Mouse (Mus musculus): ENCODE measurements around the gene Fam25c.
"Not testable (repeated sequence)": the region's sequence is repeated elsewhere in the genome, so short reads cannot be mapped to it uniquely, and the experiment has no call there.

The Fam25c gene

DNA sequence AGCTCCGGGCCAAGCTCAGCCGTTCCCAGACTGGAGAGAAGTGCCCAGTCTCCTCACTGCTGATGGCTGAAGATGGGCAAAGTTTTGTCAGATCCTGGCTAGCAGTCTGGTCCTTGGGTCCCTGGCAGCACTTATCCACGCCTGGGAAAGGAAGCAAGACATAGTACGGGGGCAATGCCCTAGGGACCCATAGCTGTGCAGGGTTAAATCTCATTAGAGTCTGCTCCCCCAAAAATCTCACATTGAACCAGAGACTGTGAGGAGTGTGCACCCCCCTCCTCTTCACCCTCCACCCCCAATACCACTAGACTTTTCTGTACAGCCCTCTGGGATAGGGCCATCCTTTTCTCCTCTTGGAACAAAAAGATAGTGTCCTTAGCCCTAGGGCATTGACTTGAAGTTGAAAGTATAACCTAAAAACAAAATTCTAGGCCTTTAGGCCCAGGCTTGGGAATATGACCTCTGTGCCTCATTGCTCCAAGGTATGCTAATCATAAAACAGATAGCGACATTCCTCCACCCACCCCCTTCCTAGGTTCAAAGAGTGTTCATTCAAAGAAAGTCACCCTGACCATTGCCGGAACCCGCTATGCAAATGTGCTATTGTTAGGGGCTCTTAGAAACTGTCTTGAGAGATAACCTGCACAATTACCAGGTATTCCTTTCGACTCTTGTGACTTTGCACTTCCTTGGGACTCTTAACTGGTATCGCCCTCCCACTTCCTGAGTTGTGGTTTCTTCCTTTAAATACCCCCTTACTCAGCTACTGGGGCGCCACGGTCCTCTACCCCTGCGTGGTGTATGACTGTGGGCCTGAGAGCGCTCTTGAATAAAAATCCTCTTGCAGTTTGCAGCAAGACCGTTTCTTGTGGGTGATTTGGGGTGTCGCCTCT, 9.3 kb upstream of the Fam25c start:
- not testable (repeated sequence) for DNase-seq (ENCODE audit: inconsistent age in 2 of 2, low spot score in 1 of 2)

DNA sequence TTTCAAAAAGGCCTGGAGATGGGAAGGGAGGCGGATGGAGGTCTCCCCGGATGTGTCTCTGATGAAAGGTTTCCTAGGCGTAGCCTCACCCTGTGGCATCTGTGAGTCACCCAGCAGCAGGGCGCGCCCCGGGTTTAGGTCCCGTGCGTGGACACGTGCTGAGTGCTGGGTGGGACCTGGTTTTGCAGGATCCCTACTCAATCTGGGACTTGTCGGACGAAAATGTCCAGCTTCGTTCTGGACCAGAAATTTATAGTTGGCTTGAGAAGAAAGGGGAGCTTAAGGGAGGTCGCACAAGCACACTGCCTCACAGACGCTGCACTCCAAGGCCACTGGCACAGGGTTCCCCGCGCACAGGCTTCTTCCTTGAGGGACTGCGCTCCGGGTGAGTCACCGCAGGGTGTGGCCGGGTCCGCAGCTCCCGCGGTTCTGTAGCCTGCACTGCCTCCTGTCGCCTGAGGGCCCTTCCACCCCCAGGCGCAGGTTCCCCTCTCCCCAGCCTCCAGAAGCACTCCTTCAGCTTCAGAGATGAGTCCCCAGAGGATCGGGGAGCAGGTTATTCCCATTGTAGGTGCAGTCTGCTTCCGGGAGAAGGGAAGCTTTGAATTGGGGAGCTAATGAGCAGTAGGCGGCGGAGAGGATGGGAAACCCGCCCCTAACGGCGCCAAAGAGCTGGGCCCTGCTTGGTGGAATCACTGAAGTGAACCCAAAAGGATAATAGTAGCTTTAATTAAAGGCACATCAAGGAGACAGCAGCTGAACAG, 8.4 kb upstream of the Fam25c start:
- DNase-seq (ENCODE audit: inconsistent age in 2 of 2, low spot score in 1 of 2), result peak; percentile 91 to 97

DNA sequence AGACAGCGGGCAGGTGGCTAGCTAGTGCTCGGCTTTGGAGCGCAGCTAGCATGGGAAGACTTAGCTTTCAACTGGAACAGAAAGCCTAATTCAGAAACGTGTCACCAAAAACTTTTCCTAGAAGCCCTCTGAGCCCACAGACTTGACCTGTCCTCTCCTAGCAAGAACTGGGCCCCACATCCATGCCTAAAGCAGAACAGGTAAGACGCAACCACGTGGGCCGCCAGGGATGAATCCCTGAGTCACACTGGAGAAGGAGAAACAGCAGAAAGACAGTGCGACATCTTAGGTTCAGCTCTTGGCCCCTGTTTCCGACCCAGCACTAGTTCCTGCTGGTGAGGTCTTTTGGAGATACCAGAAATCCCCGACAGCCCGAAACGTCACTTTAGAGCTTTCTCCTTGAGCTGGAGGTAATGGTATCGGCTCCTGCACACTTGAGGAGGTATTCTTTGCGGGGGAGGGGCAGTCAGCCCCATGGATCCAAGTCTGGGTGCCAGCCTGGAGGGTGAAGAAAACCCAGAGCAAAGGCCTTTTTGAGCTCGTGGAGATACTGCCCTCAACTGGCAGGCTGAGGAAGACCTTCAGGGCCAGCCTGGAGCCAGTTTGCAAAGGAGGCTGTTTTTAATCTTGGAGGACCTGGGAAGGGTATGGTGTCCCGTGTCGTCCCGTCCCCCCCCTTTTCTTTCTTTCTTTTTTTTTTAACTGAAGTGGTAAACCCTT, 7.7 kb upstream of the Fam25c start:
- DNase-seq (ENCODE audit: inconsistent age in 2 of 2, low spot score in 1 of 2), result peak; percentile 87 to 94

GRCm38 (mm10) chr14:34362135-34362534, 6.9 kb upstream of the Fam25c start:
- DNase-seq (ENCODE audit: inconsistent age in 2 of 2, low spot score in 1 of 2), result no peak

- no peak for DNase-seq (ENCODE audit: inconsistent age in 2 of 2, low spot score in 1 of 2)
These were observed 5.0 kb upstream of the Fam25c start for GRCm38 (mm10) chr14:34360251-34360650.

DNA sequence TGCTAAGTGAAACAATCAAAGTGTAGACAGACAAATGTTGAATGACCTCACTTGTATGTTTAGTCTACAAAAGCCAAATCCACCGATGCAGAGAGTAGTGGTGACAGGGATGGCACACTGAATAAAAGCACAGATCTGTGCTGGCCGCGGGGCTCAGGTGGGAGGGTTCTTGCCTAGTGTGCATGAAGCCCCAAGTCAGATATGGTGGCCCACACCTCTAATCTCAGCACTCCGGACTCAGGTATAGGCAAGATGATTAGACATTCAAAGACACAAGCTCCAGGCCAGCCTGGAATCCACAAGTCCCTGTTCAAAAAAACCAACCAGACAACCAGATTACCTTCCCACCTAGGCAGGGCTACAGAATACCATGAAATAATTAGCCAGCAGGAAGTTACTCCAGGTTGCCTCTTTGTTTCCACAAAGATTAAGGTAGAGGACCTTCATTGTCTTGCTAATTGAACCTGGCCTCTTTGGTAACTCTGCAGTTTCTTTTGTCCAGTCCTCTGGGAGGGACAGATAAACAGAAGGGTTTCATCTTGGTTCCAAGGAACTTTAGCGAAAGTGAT, 4.5 kb upstream of the Fam25c start:
- no peak for DNase-seq (ENCODE audit: inconsistent age in 2 of 2, low spot score in 1 of 2)

- no peak for DNase-seq (ENCODE audit: inconsistent age in 2 of 2, low spot score in 1 of 2)
These were observed 2.6 kb upstream of the Fam25c start for GRCm38 (mm10) chr14:34357671-34358455.

DNA sequence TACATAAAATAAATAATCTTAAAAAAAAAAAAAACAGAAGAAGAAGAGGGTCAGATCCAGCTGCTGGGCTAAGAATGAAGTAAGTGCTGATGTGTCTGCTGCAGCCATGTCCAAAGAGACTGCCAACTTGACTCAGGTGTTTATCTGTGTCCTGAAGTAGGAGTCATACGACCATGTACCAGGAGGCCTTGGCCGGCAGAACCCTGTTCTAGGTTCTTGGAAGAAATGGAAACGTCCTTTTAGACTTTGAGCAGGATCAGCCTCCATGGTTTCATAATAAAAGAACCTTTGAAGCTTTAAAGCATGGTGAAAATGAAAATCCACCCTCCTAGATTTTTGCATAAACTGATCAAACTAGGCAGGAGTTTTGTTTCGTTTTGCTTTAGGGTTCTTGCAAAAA, 777 bp downstream of the Fam25c start:
- DNase-seq (ENCODE audit: inconsistent age in 2 of 2, low spot score in 1 of 2), result no peak

DNA sequence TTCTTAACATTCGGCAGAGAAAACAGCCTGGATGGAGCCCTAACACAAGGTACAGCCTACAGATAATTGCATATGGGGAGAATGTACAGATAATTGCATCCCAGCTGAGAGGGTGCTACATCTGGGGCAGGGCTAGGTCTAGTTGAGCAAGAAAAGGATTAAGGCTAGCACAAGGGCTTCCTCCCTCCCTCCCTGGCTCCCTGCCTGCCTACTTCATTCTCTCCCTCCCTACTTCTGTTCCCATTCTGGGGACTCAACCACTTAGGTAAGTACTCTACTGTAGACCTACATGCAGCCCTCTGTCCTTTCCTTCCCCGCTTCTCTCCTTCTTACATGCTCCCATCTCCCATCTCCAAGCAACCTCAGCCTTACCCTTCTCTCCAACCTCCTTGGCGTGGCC, 1.9 kb downstream of the Fam25c start:
- no peak for DNase-seq (ENCODE audit: inconsistent age in 2 of 2, low spot score in 1 of 2)

GRCm38 (mm10) chr14:34352523-34352922, 2.7 kb downstream of the Fam25c start:
- DNase-seq (ENCODE audit: inconsistent age in 2 of 2, low spot score in 1 of 2), result no peak

DNA sequence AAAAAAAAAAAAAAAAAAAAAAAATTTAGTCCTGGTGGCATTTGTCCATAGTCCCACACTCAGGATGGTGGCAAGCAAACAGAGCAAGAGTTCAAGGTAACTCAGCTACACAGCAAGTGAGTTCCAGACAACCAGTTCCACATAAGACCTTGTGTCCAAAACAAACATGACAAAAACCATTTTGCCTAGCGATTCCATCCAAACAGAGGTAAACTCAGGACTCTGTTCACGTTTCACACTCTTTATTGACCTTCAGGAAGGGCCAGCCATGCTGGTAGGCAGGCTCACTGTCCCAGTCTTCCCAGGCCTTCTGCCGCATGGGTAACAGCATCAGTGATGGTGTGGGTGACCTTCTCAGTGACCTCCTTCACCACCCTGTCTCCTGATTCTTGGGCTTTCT, 3.6 kb downstream of the Fam25c start:
- no peak for DNase-seq (ENCODE audit: inconsistent age in 2 of 2, low spot score in 1 of 2)

GRCm38 (mm10) chr14:34349007-34349406, 6.2 kb downstream of the Fam25c start:
- DNase-seq (ENCODE audit: inconsistent age in 2 of 2, low spot score in 1 of 2), result no peak

DNA sequence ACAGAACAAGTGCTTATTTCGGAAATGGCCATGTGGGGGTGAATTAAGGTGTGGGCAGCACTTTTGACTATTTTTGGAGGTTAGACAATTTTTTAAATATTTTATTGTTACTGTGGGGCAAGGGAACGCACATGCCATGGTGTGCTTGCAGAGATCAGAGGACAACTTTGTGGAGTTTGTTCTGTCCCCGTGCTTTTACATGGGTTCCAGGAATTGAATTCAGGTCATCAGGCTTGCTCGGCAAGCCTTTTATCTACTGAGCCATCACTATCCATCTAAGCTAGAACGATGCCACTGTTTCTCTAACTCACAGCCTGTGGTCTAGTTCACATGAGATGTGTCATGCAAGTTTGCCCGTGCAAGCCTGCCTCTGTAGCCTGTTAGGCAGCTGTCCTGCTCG, 6.9 kb downstream of the Fam25c start:
- DNase-seq (ENCODE audit: inconsistent age in 2 of 2, low spot score in 1 of 2), result no peak

DNA sequence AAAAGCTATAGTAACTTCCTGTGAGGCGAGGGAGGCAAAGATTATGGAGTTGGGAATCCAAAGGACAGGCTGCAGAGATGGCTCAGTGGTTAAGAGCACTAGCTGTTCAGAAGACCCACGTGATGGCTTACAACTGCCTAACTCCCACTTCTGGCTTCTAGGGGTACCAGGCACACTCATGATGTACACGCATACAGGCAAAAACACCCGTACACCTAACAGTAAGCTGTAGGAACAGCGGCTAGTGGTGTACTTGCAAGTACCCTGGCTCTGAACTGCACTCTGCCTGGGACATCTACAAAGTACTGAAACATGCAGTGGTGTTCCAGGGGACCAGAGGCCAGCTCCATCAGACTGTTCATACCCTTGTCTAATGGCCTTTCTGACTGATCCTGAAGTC, 8.1 kb downstream of the Fam25c start:
- DNase-seq (ENCODE audit: inconsistent age in 2 of 2, low spot score in 1 of 2), result no peak

- DNase-seq (ENCODE audit: inconsistent age in 2 of 2, low spot score in 1 of 2), result no peak
These were observed 9.3 kb downstream of the Fam25c start for GRCm38 (mm10) chr14:34345771-34346566.

- peak in 1 of 2 experiments; percentile 69 for DNase-seq (ENCODE audit: inconsistent age in 2 of 2, low spot score in 1 of 2)
These were observed 10.9 kb downstream of the Fam25c start for GRCm38 (mm10) chr14:34344361-34344760.

GRCm38 (mm10) chr14:34343078-34343477, 12.2 kb downstream of the Fam25c start:
- no peak for DNase-seq (ENCODE audit: inconsistent age in 2 of 2, low spot score in 1 of 2)

- DNase-seq (ENCODE audit: inconsistent age in 2 of 2, low spot score in 1 of 2), result no peak
These were observed 13.2 kb downstream of the Fam25c start for GRCm38 (mm10) chr14:34341993-34342392.

DNA sequence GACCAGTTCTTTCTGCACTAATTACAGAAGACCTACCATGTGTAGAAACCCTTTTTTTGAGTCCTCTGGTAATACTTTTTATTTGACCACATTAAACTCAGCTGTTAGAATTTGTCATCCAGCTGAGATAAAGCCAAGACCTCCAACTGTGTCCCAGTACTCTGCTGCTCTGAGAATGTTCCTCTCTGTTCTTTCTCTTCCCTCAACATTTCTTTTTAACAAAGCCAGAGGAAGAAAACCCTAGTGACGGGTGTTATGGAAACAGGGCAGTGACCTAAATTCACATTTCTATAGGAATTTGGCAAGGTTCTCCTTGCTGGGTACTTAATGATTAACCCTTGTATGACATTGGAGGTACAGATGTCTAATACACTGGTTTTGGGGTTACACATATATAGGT, 15.8 kb downstream of the Fam25c start:
- DNase-seq (ENCODE audit: inconsistent age in 2 of 2, low spot score in 1 of 2), result no peak

DNA sequence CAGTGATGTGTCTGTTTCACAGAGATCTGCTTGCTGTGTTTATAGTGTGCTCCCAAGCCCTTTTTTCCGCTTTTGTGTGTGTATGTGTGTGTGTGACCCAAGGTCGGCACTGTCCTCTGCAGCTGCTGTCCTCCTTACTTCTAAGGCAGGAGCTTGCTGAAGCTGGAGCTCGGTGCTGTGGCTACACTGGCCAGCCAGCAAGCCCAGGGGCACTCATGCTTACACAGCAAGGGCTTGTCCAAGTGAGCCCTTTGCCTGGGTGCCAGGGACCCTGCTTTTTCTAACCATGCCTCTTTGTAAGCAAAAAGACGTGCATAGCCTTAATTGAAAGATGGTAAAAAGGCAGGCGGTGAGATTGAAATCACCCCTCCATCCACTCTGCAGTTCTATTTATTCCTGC, 22.8 kb downstream of the Fam25c start:
- no peak for DNase-seq (ENCODE audit: inconsistent age in 2 of 2, low spot score in 1 of 2)

All from adrenal gland, adult (tissue).